Mouse (Mus musculus) liver, embryonic 15.5 days (tissue): ENCODE data around the gene Gcdh. TPM values are rescaled to one million over a fixed set of nuclear protein-coding genes. Genes with fewer than 3 reads are reported as not detected.
A peak's percentile ranks its signal among the peaks of the same experiment; 100 is the strongest.

Experiments used
- ATAC-seq: fragments of 200-750 bp; cut with Nextera tagmentation; 2 replicates; pipeline ENCODE4 v1.8.0; 2017; ENCODE audit warnings: moderate number of reproducible peaks, mild to moderate bottlenecking, moderate library complexity; ENCODE audit not compliant: insufficient read depth
- H3K27ac ChIP-seq: fragments of 300-500 bp; sonication (generic); replicated peaks from 2 replicates; pipeline ENCODE4 v1.5.1; 2015; ENCODE audit warnings: mild to moderate bottlenecking, inconsistent platforms
- H3K27me3 ChIP-seq: fragments of 300-500 bp; sonication (generic); 2 replicates; pipeline ENCODE4 v1.6.1; 2015; ENCODE audit warnings: mild to moderate bottlenecking, inconsistent platforms
- H3K36me3 ChIP-seq: fragments of 300-500 bp; sonication (generic); replicated peaks from 2 replicates; pipeline ENCODE4 v1.6.1; 2015; ENCODE audit warnings: moderate library complexity, mild to moderate bottlenecking, inconsistent platforms
- H3K4me1 ChIP-seq: fragments of 300-500 bp; sonication (generic); replicated peaks from 2 replicates; pipeline ENCODE4 v1.6.1; 2015; ENCODE audit warnings: inconsistent platforms
- H3K4me2 ChIP-seq: fragments of 300-500 bp; sonication (generic); 2 replicates; pipeline ENCODE4 v1.6.1; 2015; ENCODE audit warnings: moderate library complexity, mild to moderate bottlenecking, inconsistent platforms
- H3K4me3 ChIP-seq: fragments of 300-500 bp; sonication (generic); replicated peaks from 2 replicates; pipeline ENCODE4 v1.5.1; 2015; ENCODE audit warnings: mild to moderate bottlenecking, inconsistent platforms
- H3K9ac ChIP-seq: fragments of 300-500 bp; sonication (generic); 2 replicates; pipeline ENCODE4 v1.6.1; 2015; ENCODE audit warnings: moderate library complexity, mild to moderate bottlenecking, inconsistent platforms
- H3K9me3 ChIP-seq: fragments of 300-500 bp; sonication (generic); replicated peaks from 2 replicates; pipeline ENCODE4 v1.6.1; 2016; ENCODE audit warnings: inconsistent platforms
- WGBS: fragments of 180-500 bp; shearing (Covaris S2); methylation state at CpG from one replicate; pipeline ENCODE4 v1.1.7; 2015; ENCODE audit warnings: mixed read lengths; ENCODE audit not compliant: insufficient replicate concordance; 5-methylcytosine and 5-hydroxymethylcytosine counted together
- polyA plus RNA-seq: library from polyadenylated mRNA; unstranded; fragments of >200 nt; fragmentation: Nextera tagmentation; extraction: Ambion mirVana; gene quantifications from 2 replicates; pipeline ENCODE4 v1.2.1, GENCODE M21; 2015

The Gcdh gene
- polyA plus RNA-seq, 1 experiment from 2014 or later: 55.1 TPM

- ATAC-seq: no peak
- H3K4me3 ChIP-seq: no peak overlapping the region
Observed at GRCm38 (mm10) chr8:84927513-84927912, 33.8 kb upstream of the Gcdh start.

GRCm38 (mm10) chr8:84925557-84925956 lies 31.8 kb upstream of the Gcdh start:
- H3K27ac ChIP-seq: no peak overlapping the region
- H3K27me3 ChIP-seq: peaks cover 55% of the 10 kb centered on the region
- H3K4me1 ChIP-seq: peaks cover 15% of the 10 kb centered on the region
- H3K4me2 ChIP-seq: no peak overlapping the region
- H3K9me3 ChIP-seq: no peaks in the 10 kb centered on the region
- H3K36me3 ChIP-seq: no peaks in the 10 kb centered on the region
- ATAC-seq: no peak
- WGBS: 48% methylated on average over 7 of the region's 7 CpGs
- H3K9ac ChIP-seq: no peak overlapping the region
- H3K4me3 ChIP-seq: no peak overlapping the region

More at GRCm38 (mm10) chr8:84927513-84927912, 33.8 kb upstream of the Gcdh start:
- peaks cover 15% of the 10 kb centered on the region for H3K4me1 ChIP-seq
- WGBS: 52% methylated on average over 1 of the region's 1 CpGs
- H3K36me3 ChIP-seq: no peaks in the 10 kb centered on the region
- H3K4me2 ChIP-seq: no peak overlapping the region
- H3K27ac ChIP-seq: no peak overlapping the region
- peaks cover 73% of the 10 kb centered on the region for H3K27me3 ChIP-seq
- H3K9ac ChIP-seq: no peak overlapping the region
- no peaks in the 10 kb centered on the region for H3K9me3 ChIP-seq

DNA sequence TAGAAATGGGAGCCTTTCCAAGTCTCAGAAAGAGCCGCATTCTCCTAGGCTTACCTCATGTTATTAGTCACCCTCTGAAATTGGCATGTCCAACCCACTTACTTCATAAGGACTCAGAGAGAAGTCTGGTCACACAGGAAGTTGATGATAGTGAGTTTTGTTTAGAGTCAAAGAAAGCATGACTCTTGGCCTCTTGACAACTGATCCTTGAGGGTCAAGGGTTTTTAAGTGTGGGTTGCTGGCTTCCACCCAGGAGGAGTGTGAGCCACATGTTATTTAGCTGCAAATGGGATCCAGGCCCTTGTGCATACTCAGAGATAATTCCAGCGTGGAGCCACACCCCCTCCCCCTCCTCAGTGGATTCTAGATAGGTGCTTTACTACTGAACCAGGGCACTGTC lies 27.9 kb upstream of the Gcdh start:
- no peak overlapping the region for H3K27ac ChIP-seq
- H3K4me1 ChIP-seq: 0 out of 2 replicates have a peak, but pooled peaks cover 4% of the 10 kb centered on the region
- H3K4me3 ChIP-seq: no peak overlapping the region
- no peak for ATAC-seq
- no peaks in the 10 kb centered on the region for H3K36me3 ChIP-seq
- no peak overlapping the region for H3K9ac ChIP-seq
- H3K4me2 ChIP-seq: no peak overlapping the region
- no peaks in the 10 kb centered on the region for H3K9me3 ChIP-seq
- 62% methylated on average over 2 of the region's 2 CpGs for WGBS
- H3K27me3 ChIP-seq: peaks cover 56% of the 10 kb centered on the region

- H3K4me1 ChIP-seq: peaks cover 8% of the 10 kb centered on the region
- H3K4me3 ChIP-seq: no peak overlapping the region
- peaks cover 58% of the 10 kb centered on the region for H3K27me3 ChIP-seq
- H3K27ac ChIP-seq: no peak overlapping the region
- no peak overlapping the region for H3K4me2 ChIP-seq
- no peak overlapping the region for H3K9ac ChIP-seq
- no peaks in the 10 kb centered on the region for H3K36me3 ChIP-seq
- no peaks in the 10 kb centered on the region for H3K9me3 ChIP-seq
- 81% methylated on average over 15 of the region's 15 CpGs for WGBS
- ATAC-seq: no peak
Observed at GRCm38 (mm10) chr8:84918646-84919045, 24.9 kb upstream of the Gcdh start.

DNA sequence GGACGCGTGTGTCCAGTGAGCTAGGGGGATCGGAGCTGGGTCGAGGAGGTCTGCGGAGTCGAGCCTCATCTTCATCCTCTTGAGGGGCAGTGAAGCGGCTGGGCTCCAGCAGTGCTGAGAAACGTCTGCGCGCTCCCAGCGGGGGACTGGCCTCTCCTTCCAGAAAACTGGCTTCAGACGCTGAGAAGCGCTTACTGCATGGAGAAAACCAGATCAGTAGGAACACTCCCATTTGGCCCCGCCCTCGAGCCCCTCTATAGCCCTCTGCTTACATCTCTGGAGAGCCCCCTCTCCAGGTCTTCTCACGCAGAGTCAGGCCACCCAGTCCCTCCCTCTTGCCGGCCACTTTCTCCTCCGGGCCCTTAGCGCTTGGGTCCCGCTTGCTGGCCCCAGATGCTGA lies 24.1 kb upstream of the Gcdh start:
- H3K36me3 ChIP-seq: no peaks in the 10 kb centered on the region
- no peak overlapping the region for H3K9ac ChIP-seq
- no peak for ATAC-seq
- WGBS: 32% methylated on average over 20 of the region's 20 CpGs
- no peak overlapping the region for H3K4me3 ChIP-seq
- H3K4me2 ChIP-seq: no peak overlapping the region
- peaks cover 61% of the 10 kb centered on the region for H3K27me3 ChIP-seq
- H3K4me1 ChIP-seq: peaks cover 15% of the 10 kb centered on the region
- H3K9me3 ChIP-seq: no peaks in the 10 kb centered on the region
- no peak overlapping the region for H3K27ac ChIP-seq

GRCm38 (mm10) chr8:84915269-84915668 lies 21.5 kb upstream of the Gcdh start:
- Histone ChIP-seq H3K27me3 (peaks cover 73% of the 10 kb centered on the region), H3K9ac (no peak overlapping the region), H3K4me1 (peaks cover 26% of the 10 kb centered on the region), H3K27ac (no peak overlapping the region), H3K9me3 (no peaks in the 10 kb centered on the region), H3K4me3 (no peak overlapping the region), H3K4me2 (no peak overlapping the region), H3K36me3 (peaks cover 12% of the 10 kb centered on the region)
- 78% methylated on average over 8 of the region's 8 CpGs for WGBS
- ATAC-seq: no peak

GRCm38 (mm10) chr8:84913960-84914359 lies 20.2 kb upstream of the Gcdh start:
- no peak overlapping the region for H3K9ac ChIP-seq

DNA sequence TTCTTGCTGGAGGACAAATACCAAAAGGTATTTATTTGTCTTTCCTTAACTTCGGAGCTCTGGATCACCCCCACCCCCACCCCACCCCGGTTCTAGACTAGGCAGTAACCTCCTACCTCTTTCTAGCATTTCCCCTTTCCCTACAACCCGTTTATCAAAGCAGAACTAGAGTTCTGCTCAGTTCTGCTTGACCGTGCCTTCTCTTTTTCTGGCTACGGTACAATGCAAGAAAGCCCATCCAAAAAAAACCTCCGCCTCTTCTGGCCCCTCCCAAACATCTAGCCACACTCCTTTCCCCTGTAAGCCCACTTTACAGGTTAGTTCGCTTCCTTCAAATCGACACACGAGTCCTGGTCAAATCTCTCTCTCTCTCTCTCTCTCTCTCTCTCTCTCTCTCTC lies 19.8 kb upstream of the Gcdh start:
- peak overlapping the region; percentile 57 for H3K9ac ChIP-seq
- peak overlapping the region; percentile 57 for H3K4me3 ChIP-seq
- WGBS: 13% methylated on average over 9 of the region's 9 CpGs
- ATAC-seq: no peak
- H3K4me2 ChIP-seq: peak overlapping the region; percentile 96
- peaks cover 61% of the 10 kb centered on the region for H3K27me3 ChIP-seq
- H3K4me1 ChIP-seq: peaks cover 44% of the 10 kb centered on the region
- H3K9me3 ChIP-seq: no peaks in the 10 kb centered on the region
- peaks cover 12% of the 10 kb centered on the region for H3K36me3 ChIP-seq
- peak overlapping the region; percentile 66 for H3K27ac ChIP-seq

More at GRCm38 (mm10) chr8:84913960-84914359, 20.2 kb upstream of the Gcdh start:
- Histone ChIP-seq H3K36me3 (peaks cover 12% of the 10 kb centered on the region), H3K4me1 (peaks cover 40% of the 10 kb centered on the region), H3K4me2 (peak overlapping the region; percentile 96), H3K4me3 (peak overlapping the region; percentile 57; the same call in 1 of the 2 replicates), H3K27ac (peak overlapping the region; percentile 66; the same call in 1 of the 2 replicates), H3K9me3 (no peaks in the 10 kb centered on the region), H3K27me3 (peaks cover 65% of the 10 kb centered on the region)
- no peak for ATAC-seq
- 15% methylated on average over 4 of the region's 4 CpGs for WGBS

GRCm38 (mm10) chr8:84912895-84913501 lies 19.3 kb upstream of the Gcdh start:
- Histone ChIP-seq H3K9me3 (no peaks in the 10 kb centered on the region), H3K27ac (peak overlapping the region; percentile 66), H3K36me3 (peaks cover 12% of the 10 kb centered on the region), H3K4me2 (peak overlapping the region; percentile 96), H3K9ac (peak overlapping the region; percentile 57), H3K4me1 (peaks cover 47% of the 10 kb centered on the region), H3K27me3 (peaks cover 56% of the 10 kb centered on the region), H3K4me3 (peak overlapping the region; percentile 57)
- ATAC-seq: peak; percentile 47
- 2% methylated on average over 55 of the region's 55 CpGs for WGBS

- Histone ChIP-seq H3K27ac (0 out of 2 replicates have a peak overlapping the region, but pooled peaks have one; percentile 66), H3K9ac (peak overlapping the region; percentile 57; the same call in 1 of the 2 replicates), H3K4me2 (peak overlapping the region; percentile 96), H3K9me3 (no peaks in the 10 kb centered on the region), H3K36me3 (peaks cover 15% of the 10 kb centered on the region), H3K4me3 (peak overlapping the region; percentile 57), H3K4me1 (peaks cover 53% of the 10 kb centered on the region), H3K27me3 (peaks cover 50% of the 10 kb centered on the region)
- no peak for ATAC-seq
- 34% methylated on average over 27 of the region's 27 CpGs for whole genome bisulfite sequencing
Observed at GRCm38 (mm10) chr8:84912391-84912790, 18.7 kb upstream of the Gcdh start.

DNA sequence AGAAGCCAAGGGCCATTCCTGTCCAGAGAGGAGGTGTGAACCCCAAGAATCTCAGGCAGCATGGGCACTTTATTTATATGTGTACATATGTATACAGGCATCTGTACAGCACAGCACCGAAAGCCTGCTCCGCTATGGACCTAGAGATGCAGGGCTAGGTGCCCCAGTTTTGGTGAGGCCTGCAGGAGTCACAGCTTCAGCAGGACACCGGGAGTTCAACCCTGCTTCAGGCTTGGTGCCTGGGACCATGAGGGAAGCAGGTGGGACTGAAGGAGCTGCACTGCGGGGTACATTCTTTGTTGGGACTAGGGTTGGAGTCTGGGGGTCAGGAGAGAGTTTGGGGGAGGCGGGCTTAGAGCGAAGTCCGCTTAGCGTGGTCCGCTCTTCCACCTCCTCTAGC lies 18.1 kb upstream of the Gcdh start:
- Histone ChIP-seq H3K4me2 (peak overlapping the region; percentile 96; the same call in 1 of the 2 replicates), H3K4me3 (no peak overlapping the region), H3K36me3 (peaks cover 21% of the 10 kb centered on the region), H3K9ac (no peak overlapping the region), H3K27me3 (peaks cover 45% of the 10 kb centered on the region), H3K27ac (no peak overlapping the region), H3K4me1 (peaks cover 57% of the 10 kb centered on the region), H3K9me3 (no peaks in the 10 kb centered on the region)
- ATAC-seq: no peak
- WGBS: 88% methylated on average over 9 of the region's 9 CpGs
